7 mouse cellular contexts compared by ENCODE assay signal in the genomic region with DNA sequence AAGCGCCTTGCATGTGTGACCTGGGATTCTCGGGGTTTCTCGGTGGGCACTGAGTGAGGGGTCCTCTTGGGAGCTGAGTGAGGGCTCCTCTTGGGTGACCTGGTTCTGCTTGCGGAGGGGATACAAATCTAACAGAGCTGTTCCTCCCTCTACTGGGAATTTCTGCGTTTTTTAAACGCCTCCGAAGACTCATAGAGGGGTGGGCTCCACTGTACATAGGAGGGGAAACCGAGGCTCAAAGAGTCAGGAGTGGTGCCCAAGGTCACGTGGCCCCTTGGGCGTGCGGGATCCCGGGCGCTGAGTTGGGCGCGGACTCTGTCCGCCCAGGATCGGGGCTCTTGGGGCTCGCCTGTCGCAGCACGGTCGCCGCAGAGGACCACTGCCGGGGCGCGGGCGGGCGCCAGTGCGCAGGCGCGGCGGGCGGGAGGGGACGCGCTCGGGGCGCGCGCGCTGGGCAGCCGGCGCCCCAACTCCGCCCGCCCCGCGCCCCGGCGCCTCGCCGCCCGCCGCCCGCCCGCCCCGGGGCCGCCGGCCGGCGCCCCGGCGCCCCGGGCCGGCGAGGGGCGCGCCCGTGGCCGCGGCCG. TPM values are rescaled to one million over a fixed set of nuclear protein-coding genes. Genes with fewer than 3 reads are reported as not detected.
A peak's percentile ranks its signal among the peaks of the same experiment; 100 is the strongest.
DNase-seq lines count a peak whose midpoint lies in the region; ATAC-seq lines count a peak whose summit lies in the region.

Gene Adcy1, plus strand, starts transcription at position 489 of the 584 bp plus-strand sequence.

- peak within 1 kb of the TSS; percentile 58 for H3K4me3 ChIP-seq in lung, embryonic 15.5 days
- H3K4me3 ChIP-seq in heart, embryonic 16.5 days (ENCODE audit: low read length) = peak within 1 kb of the TSS; percentile 62

- intact Hi-C loops in left cerebral cortex, postnatal 10 days (cut with DNase I) = loop anchor here (5.0 to 10.0 kb wide), 2 partner anchors 51 to 408 kb away; partner anchors contain the start of gene Ramp3

- no peak for ATAC-seq in lung, embryonic 15.5 days (ENCODE audit: borderline replicate concordance, extremely low read depth, low FRiP score, low TSS enrichment)
- 0 out of 2 replicates have a peak, but pooled peaks have one; percentile 13 for ATAC-seq in heart, embryonic 16.5 days (replicated peaks; ENCODE audit: extremely low read depth, insufficient read depth, low FRiP score)

- under 1% methylated on average over 53 of the region's 69 CpGs for WGBS in lung, embryonic 15.5 days
- WGBS in heart, embryonic 16.5 days = 1% methylated on average over 20 of the region's 69 CpGs

- H3K27me3 ChIP-seq in lung, embryonic 15.5 days = peaks cover 84% of the 10 kb centered on the region
- peaks cover 81% of the 10 kb centered on the region for H3K27me3 ChIP-seq in heart, embryonic 16.5 days (ENCODE audit: control insufficient read depth, insufficient read depth, low read length)

- H3K36me3 ChIP-seq in lung, embryonic 15.5 days = no peaks in the 10 kb centered on the region
- H3K36me3 ChIP-seq in heart, embryonic 16.5 days (ENCODE audit: control insufficient read depth, insufficient read depth) = no peaks in the 10 kb centered on the region

- H3K4me2 ChIP-seq in lung, embryonic 15.5 days = peak within 1 kb of the TSS; percentile 95
- H3K4me2 ChIP-seq in heart, embryonic 16.5 days (ENCODE audit: low read depth, low read length) = peak within 1 kb of the TSS; percentile 86

- H3K4me1 ChIP-seq in lung, embryonic 15.5 days = peaks cover 14% of the 10 kb centered on the region
- H3K4me1 ChIP-seq in heart, embryonic 16.5 days (ENCODE audit: control insufficient read depth, insufficient read depth, low read length) = peaks cover 8% of the 10 kb centered on the region

- no peak for DNase-seq in lung, adult 18-20 months
- peak; percentile 78 to 85 for DNase-seq in cerebellum, postnatal 10 days
- peak in 1 of 2 experiments; percentile 75 for DNase-seq in left cerebral cortex, postnatal 10 days (ENCODE audit: extremely low spot score in 1 of 2, low spot score in 2 of 2)
- DNase-seq in neural tube, embryonic 10.5 days (ENCODE audit: extremely low spot score, low spot score) = peak; percentile 61
- no peak for DNase-seq in MN1 (ENCODE audit: low spot score)

- H3K9ac ChIP-seq in lung, embryonic 15.5 days = peak within 1 kb of the TSS; percentile 44
- H3K9ac ChIP-seq in heart, embryonic 16.5 days (ENCODE audit: low read length) = peak within 1 kb of the TSS; percentile 65

- no peak within 1 kb of the TSS for H3K27ac ChIP-seq in lung, embryonic 15.5 days
- no peak within 1 kb of the TSS for H3K27ac ChIP-seq in heart, embryonic 16.5 days (ENCODE audit: low read length)

- no peaks in the 10 kb centered on the region for H3K9me3 ChIP-seq in lung, embryonic 15.5 days
- H3K9me3 ChIP-seq in heart, embryonic 16.5 days (replicated peaks; ENCODE audit: control insufficient read depth, low read length) = no peaks in the 10 kb centered on the region

RNA-seq across cellular contexts. Expression of gene Adcy1, which starts in this region (rescaled TPM):
- 0.60 and 0.79 TPM in 2 replicates for polyA plus RNA-seq in lung, embryonic 15.5 days (2015; fragmentation: Nextera tagmentation; extraction: Ambion mirVana)
- 0.74 and 1.1 TPM in 2 replicates for polyA plus RNA-seq in heart, embryonic 16.5 days (2015; fragmentation: Nextera tagmentation; extraction: Ambion mirVana)
- total RNA-seq in left cerebral cortex, postnatal 10 days (2021) = 100 to 1,000 TPM; 428 to 485 TPM

Comparison
In these comparisons a context has a peak if more than half of its experiments do, and no peak if none do; other contexts are left out.
1. DNase-seq: peak in cerebellum, postnatal 10 days (2 of 2) and neural tube, embryonic 10.5 days (single experiment); none in lung, adult 18-20 months (0 of 2) and MN1 (single experiment).